Mouse (Mus musculus) kidney, postnatal 4 days (tissue): ENCODE data around the gene Kpna6.
"Not testable (repeated sequence)": the region's sequence is repeated elsewhere in the genome, so short reads cannot be mapped to it uniquely, and the experiment has no call there.

Source experiments
- DNase-seq, 2 experiments: peaks; one replicate each; pipeline ENCODE4 v3.0.0; 2021; ENCODE audit warnings: mixed read lengths in 2 of 2

The Kpna6 gene

DNA sequence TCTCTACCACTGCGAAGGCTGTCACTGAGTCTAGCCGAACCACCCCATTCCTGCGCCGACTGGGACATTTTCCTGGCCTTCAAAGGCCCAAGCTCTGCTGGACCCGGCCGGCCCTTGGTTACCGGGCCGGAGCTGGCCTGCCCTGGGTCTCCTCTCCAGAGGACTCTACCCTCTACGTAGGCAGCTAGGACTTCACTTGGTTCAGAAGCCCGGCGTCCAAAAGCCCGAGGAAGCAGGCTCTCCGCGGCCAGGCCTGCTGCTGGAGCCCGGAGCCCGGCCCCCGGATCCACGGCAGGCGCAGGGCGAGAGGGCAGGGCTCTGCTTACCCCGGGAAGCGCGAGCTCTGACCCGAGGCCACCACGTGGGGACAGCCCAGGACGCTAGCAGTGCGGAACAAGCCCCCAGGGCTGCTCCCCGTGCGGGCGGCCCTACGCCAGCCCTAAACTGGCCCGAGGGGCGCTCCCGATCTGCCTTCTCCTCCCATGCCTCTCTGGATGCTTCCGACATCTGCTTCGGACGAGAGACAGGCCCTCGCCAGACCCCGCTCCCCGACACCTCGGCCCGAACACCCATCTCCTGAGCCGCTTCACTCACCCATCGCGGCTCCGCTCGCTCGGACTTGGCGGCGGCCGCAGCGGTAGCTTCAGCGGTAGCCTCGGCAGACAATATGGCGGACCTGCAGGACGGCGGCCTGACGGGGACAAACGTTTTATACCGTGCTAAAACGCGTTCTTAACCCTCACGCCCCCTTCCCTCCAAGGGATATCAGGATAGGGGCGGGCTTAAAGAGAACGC lies at the start of gene Kpna6:
Gene Kpna6 (minus strand): TSS at position 685 of the 795 bp plus-strand sequence.
- peak; percentile 93 to 95 for DNase-seq

DNA sequence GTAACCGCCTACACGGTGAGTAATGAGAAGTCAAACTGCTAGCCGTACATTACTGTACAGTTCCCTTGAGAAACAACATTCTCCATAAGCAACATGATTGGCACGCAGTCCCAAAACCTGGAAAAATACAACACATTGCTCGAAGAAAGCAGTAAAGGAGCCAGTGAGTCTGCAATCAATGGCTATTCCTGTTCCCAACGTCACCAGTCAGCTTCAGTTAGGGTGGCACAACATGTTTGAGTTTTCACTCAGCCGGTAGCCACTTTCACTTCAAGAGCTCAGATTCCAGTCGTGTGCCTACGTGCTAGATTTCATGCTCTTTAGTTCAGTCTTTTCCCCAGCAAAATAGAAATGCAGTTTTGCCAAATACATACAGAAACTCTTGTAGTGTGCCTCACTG lies 43.7 kb upstream of the Kpna6 start:
- no peak for DNase-seq

DNA sequence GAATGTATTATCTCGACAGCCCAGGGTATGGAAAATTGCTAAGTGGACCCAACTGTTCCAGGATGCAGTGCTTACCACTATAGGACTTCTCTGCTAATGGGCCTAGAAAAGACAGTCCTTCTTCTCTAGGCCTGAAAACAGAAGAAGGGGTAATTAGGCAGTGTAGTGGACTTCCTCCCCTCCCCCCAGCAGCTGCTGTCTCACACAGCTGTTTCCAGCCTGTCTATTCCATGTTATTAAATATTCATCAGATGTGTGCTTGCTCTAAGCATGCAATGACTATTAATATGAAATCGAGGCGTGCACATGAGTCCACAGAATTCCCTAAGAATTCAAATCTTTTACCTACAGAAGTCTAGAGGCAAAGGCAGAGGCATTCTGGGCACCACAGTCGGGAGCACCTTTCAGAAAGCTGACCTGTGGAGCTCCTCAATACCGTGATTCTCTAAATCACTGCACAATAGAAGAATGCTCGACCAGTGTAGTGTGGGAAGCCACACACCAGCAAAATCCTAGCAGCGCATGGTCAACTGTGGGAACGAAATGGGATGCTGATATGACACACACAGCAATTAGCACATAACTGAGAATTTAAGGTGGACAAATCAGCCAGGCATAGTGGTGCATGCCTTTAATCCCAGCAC lies 37.0 kb upstream of the Kpna6 start:
- DNase-seq = peak in 1 of 2 experiments; percentile 34

GRCm38 (mm10) chr4:129706750-129707149 lies 34.2 kb upstream of the Kpna6 start:
- no peak for DNase-seq

DNA sequence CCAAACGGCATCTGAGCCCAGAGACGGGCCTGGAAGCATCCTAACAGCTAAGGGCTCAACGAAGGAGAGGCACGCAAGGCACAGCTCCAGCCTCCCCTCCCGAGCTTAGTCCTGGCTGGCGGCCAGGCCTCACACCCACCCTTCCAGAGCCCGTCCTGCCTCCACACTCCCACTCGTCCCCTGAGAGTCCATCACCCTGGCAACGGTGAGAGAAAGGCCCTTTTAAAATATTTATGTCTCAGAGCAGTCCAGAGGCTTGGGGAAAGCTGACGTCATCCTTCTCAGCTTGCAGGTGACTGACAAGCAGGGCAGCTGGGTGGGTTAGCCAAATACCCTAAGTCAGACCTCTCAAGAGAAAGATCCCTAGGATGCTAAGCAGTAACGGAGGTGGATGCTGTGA lies 29.9 kb upstream of the Kpna6 start:
- peak; percentile 81 to 88 for DNase-seq

DNA sequence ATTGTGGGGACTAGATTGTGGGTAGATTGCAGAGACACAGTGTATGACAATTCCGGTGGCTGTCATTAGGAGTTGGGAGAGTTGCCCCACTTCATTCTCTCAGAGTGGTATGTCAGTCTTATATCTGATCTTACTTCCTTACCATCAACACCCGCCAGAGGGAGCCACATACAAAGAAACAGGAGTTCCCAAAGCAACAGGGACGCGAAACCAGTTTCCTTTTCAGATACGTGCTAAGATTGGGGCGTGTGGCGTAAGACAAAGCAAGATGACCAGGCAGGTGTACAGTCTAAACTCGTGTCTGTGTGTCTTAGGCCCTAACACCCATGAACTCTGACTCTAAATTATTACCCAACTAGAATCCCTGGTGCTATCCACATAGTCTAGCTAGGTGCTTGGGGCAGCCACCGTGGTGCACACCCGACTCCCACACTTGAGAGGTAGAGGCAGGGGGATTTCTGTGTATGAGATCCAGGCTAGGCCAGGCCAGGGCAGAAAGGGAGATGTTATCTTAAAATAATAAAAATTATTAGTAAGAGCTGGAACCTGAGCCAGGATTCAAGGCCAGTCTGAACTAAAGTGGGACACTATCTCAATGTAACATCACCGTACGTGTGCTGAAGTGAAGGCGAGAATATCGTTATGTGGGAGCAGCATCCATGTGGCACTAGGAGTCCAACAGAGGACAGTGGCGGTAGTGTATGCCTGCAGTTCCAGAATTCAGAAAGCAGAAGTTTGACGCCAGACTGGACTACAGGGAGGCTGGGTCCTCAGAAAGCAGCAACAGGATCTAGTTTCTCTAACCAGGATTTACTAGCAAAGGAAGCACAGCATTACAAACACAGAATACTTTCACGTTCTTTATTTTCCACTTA lies 29.2 kb upstream of the Kpna6 start:
- peak; percentile 90 to 92 for DNase-seq

- not testable (repeated sequence) for DNase-seq
Observed at GRCm38 (mm10) chr4:129700661-129701060, 28.1 kb upstream of the Kpna6 start.

- DNase-seq = no peak
Observed at GRCm38 (mm10) chr4:129700216-129700615, 27.6 kb upstream of the Kpna6 start.

- DNase-seq = no peak
Observed at GRCm38 (mm10) chr4:129697191-129697590, 24.6 kb upstream of the Kpna6 start.

DNA sequence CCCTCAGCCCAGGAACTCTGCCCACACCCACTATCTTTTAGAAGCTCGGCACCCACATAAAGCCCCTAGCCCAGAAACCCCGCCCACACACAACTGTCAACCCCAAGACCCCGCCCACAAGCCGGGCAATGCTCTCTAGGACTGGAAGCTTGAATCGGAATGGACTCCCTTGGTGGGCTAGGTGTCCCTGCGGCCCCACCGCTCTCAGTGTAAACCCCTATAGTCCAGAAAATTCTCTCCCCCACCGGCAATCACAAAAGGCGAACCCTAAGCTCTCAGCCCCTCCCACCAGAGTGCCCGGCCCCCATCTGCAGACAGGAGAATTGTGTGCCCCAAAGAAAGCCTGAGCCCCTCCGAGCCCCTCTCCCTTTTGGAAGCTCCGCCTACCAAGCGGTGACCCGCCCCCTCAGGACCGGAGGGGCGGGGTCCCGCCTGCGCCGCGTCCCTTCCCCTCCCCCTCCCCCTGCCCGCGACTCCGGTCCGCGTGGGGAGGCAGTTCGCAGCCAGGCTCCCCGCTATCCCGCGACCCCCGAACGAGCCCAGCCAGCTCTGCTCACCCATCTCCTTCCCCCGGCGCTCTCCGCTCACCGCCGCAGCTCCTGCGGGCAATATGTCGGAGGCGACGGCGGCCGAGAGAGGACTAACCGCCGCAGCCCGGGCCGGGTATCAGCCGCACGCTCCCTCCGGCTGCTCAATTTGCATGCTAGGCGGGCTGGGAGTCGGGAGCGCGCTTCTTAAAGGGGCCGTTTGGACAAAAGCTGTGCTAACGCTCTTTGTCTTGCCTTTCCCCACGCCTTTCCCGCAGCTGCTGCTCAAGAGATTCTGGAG lies 23.8 kb upstream of the Kpna6 start, which contains the start of gene Tmem39b:
Gene Tmem39b (minus strand): TSS at position 681 of the 828 bp plus-strand sequence.
- peak; percentile 93 to 96 for DNase-seq

- DNase-seq = no peak
Observed at GRCm38 (mm10) chr4:129695815-129696157, 23.2 kb upstream of the Kpna6 start.

DNA sequence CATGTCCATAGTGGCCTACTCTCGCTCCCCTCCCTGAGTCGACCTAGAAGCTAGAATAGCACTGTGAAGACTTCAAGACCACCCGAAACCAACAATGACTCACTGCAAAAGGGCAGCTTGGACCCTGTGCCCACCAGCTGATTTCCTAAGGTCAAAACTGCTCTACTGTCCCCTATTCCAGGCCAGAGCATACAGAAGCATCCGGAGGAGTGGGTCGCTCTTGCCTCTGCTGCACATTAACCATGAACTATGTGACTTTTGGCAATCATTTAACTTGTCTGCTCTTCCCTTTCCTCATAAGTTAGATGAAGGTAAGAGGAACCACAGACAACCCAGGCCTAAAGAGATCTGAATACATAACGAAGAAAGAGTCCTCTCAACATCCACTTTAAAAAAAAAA lies 12.0 kb upstream of the Kpna6 start:
- DNase-seq = peak in 1 of 2 experiments; percentile 49

DNA sequence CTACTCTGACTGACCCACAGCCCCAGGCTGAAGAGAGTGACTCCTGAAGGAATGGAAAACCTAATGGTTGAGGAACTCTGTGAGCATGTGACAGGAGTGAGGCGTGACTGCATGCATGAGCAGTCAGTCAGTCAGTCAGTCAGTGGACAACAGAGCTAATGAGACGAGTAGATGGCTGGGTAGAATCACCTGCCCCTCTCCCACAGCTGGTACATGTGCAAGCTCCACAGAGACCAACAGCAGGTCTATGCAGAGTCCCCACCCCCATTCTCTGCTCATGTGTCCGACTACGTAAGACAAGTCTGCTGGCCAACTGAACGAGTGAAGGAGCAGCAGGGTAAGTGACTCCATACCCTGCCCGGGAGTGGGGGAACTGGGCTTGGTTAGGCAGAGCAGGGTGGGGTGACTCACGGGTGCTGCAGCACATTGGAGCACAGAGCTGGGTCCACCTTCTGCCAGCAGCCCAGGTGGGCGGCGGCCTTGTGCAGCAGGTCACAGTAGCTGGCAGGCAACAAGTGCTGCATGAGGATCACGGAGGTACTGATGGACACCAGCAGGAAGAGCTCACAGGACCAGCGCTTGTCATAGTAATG lies 11.4 kb upstream of the Kpna6 start:
- peak; percentile 52 to 73 for DNase-seq

- DNase-seq = no peak
Observed at GRCm38 (mm10) chr4:129681837-129682236, 9.3 kb upstream of the Kpna6 start.

DNA sequence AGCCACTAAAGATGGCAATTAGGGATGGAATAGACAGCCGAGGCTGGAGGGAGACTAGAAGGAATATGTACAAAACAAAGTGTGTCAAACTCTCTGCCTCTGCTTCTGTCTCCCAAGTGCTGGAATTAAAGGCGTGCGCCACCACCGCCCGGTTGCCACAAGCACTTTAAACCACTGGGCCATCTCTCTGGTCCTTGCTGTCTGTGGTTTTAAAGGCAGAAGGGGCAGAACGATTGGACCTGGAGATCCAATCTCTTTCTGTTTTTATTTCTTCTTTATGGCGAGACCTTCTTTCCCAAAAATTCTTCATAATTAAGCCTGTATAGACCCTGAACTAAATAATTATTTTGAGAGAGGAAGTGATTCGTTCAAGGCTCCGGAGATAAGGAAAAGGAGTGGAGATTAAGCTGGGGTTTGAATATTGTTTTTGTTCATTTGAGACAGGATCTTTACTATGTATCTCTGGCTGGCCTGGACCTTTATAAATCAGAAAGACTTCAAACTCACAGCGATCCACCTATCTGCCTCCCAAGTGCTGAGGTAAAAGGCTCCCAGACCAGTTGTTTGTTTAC lies 397 bp upstream of the Kpna6 start:
- DNase-seq = no peak

DNA sequence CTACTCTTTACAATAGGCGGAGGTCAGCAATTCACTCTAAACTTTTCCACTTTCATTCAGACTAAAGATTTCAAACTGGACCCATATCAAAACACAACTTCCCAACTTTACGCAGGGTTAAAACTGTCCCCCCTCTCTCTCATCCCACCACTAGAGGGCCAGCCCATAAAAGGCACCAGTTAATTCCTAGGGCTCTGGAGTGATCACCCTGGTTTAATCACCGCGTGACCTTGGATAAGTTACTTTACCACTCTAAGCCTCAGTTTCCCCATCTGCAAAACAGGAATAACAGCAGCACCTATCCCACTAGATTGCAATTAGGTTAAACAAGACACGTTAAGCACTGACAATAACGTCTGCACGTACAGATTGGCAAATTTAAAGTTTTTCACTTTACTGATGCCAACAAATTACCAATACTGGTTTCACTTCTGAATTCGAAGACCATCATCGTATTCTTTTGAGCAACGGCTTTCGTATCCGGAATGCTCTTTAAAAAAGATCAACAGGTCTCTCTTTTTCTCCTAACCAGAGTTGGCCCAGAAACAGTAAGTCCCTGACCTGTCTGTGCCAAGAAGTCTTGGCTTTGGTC lies 980 bp downstream of the Kpna6 start:
- peak; percentile 62 to 75 for DNase-seq

DNA sequence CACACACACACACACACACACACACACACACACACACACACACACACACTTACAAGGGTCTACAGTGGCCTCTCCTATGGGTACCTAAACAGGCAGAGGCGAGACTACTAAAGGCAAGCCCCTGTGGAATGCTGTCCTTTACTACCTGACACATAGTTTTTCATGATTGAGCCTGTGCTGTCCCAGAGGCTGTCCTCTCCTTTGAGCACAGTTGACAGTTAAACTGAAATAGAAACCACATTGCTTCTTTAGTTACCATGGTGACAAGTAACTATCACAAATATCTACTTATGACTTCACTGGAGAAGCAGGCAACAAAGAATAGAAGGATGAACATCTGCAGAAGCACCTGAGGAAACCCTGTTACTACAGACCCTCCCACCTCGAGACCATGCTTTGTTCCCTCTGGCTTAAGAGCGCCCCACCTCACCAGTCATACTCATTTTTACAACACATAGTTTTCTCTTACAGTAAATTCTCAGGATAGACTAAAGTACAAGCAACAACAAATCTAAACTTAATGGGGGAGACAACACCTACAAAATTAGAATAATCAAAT lies 10.2 kb downstream of the Kpna6 start:
- DNase-seq = no peak

DNA sequence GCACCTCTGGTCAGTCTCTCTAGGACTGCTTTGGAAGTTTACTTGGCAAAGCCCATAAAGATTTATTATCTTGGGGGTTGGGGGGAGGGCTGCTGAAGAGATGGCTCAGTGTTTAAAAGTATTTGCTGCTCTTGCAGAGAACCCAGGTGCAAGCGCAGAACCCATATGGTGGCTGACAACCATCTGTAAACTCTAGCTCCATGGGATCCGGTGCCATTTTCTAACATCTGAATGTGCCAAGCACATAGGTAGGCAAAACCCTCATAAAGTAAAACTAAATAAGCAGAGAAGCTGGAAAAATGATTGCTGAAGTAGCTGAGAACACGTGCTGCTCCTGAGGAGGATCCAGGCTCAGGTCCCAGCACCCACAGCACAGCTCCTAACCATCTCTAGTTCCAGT lies 11.0 kb downstream of the Kpna6 start:
- no peak for DNase-seq

GRCm38 (mm10) chr4:129654770-129655169 lies 17.8 kb downstream of the Kpna6 start:
- DNase-seq = no peak

- no peak for DNase-seq
Observed at GRCm38 (mm10) chr4:129650359-129650758, 22.2 kb downstream of the Kpna6 start.

DNA sequence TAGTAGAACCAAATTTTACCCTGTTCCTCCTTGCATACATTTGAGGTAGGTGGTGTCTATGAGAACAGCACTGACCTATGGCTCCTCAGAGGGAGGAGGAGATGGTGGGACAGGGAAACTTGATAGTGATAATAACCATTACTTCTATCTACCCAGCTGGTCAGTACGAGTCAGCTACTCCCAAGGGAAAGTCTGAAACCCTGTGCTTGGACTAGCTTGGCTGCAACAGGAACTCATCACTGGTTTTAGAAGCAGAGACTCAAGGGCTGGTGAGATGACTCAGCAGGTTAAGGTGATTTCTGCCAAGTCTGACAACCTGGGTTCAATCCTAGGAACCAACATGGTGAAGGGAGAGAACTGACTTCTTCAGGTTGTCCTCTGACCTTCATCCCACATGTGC lies 23.9 kb downstream of the Kpna6 start:
- no peak for DNase-seq
